Mouse (Mus musculus) CH12.LX (cell line): ENCODE data around the gene Cacna1i.

Experiments used
- CTCF ChIP-seq, 2 experiments: IDR thresholded peaks in 1 of 2; conservative IDR thresholded peaks in 1 of 2; 2 replicates each; pipeline ENCODE4 v1.5.1; 2011 to 2012; ENCODE audit warnings: low read depth in 2 of 2, low read length in 2 of 2, improper control_type of control experiment in 1 of 2, inconsistent platforms in 1 of 2, mild to moderate bottlenecking in 1 of 2, moderate library complexity in 1 of 2
- HCFC1 ChIP-seq: IDR thresholded peaks from 2 replicates; pipeline ENCODE4 v1.6.1; 2012; ENCODE audit warnings: low read depth, mild to moderate bottlenecking, inconsistent platforms, low read length, improper control_type of control experiment
- MXI1 ChIP-seq: IDR thresholded peaks from 2 replicates; pipeline ENCODE4 v1.6.1; 2011; ENCODE audit warnings: mild to moderate bottlenecking, low read depth, low read length, improper control_type of control experiment
- NELFE ChIP-seq: IDR thresholded peaks from 2 replicates; pipeline ENCODE4 v1.6.1; 2011; ENCODE audit warnings: low read depth, low read length, improper control_type of control experiment
- NRF1 ChIP-seq: IDR thresholded peaks from 2 replicates; pipeline ENCODE4 v1.6.1; 2014; ENCODE audit warnings: low read depth, mild to moderate bottlenecking, inconsistent platforms, low read length, improper control_type of control experiment, moderate library complexity
- POLR2A ChIP-seq: IDR thresholded peaks from 2 replicates; pipeline ENCODE4 v1.6.1; 2011; ENCODE audit warnings: low read depth, mild to moderate bottlenecking, improper control_type of control experiment, low read length
- RAD21 ChIP-seq: IDR thresholded peaks from 2 replicates; pipeline ENCODE4 v1.6.1; 2011; ENCODE audit warnings: low read depth, mild to moderate bottlenecking, low read length, improper control_type of control experiment, moderate library complexity
- SIN3A ChIP-seq: IDR thresholded peaks from 2 replicates; pipeline ENCODE4 v1.6.1; 2012; ENCODE audit warnings: low read length, improper control_type of control experiment, inconsistent platforms
- SMC3 ChIP-seq: IDR thresholded peaks from 2 replicates; pipeline ENCODE4 v1.6.1; 2011; ENCODE audit warnings: low read depth, low read length, improper control_type of control experiment
- UBTF ChIP-seq: IDR thresholded peaks from 2 replicates; pipeline ENCODE4 v1.6.1; 2012; ENCODE audit warnings: low read depth, mild to moderate bottlenecking, inconsistent platforms, low read length, improper control_type of control experiment, moderate library complexity
- USF1 ChIP-seq: IDR thresholded peaks from 2 replicates; pipeline ENCODE4 v1.6.1; 2014; ENCODE audit warnings: low read depth, mild to moderate bottlenecking, inconsistent platforms, low read length, improper control_type of control experiment
- USF2 ChIP-seq: conservative IDR thresholded peaks from 2 replicates; pipeline ENCODE4 v1.6.1; 2011; ENCODE audit warnings: low read depth, low read length, improper control_type of control experiment

GRCm38 (mm10) chr15:80334766-80335165 lies 47.7 kb downstream of the Cacna1i start:
- TF ChIP-seq POLR2A (no peak), USF2 (no peak), SMC3 (no peak), HCFC1 (no peak), NELFE (no peak), MXI1 (no peak), SIN3A (no peak), NRF1 (no peak), CTCF (conservative IDR thresholded peaks at IDR 0.05 in 1 of 2, IDR thresholded peaks at IDR 0.05 in 1 of 2; ENCODE audit: low read depth in 2 of 2, low read length in 2 of 2) (no peak), UBTF (no peak), USF1 (no peak), RAD21 (no peak)
